Mouse (Mus musculus) inflammation-experienced regulatory T-cells, adult 6 months (primary cell): ENCODE data around the gene Nol7. TPM values are rescaled to one million over a fixed set of nuclear protein-coding genes. Genes with fewer than 3 reads are reported as not detected.
A peak's percentile ranks its signal among the peaks of the same experiment; 100 is the strongest.

ENCODE experiments used
- ATAC-seq: one replicate; pipeline ENCODE4 v1.8.0; 2017
- polyA plus RNA-seq, 3 experiments: library from polyadenylated mRNA; unstranded; fragments of 100-300 nt; shearing (Covaris generic); gene quantifications; one replicate each; pipeline ENCODE4 v1.2.1; 2017

Nol7 gene
- 100 to 1,000 TPM; 161 to 171 (median 171) TPM for polyA plus RNA-seq

GRCm38 (mm10) chr13:43398297-43399080 lies at the start of gene Nol7:
TSS of gene Nol7 (plus strand) at chr13:43398390.
- ATAC-seq = peak; percentile 95

GRCm38 (mm10) chr13:43349376-43349775 lies 48.8 kb upstream of the Nol7 start:
- ATAC-seq = no peak

- ATAC-seq = no peak
These were observed 47.6 kb upstream of the Nol7 start for GRCm38 (mm10) chr13:43350489-43351169.

- ATAC-seq = no peak
These were observed 44.8 kb upstream of the Nol7 start for GRCm38 (mm10) chr13:43353356-43353755.

- no peak for ATAC-seq
These were observed 43.8 kb upstream of the Nol7 start for GRCm38 (mm10) chr13:43354362-43354761.

GRCm38 (mm10) chr13:43356346-43357125 lies 41.7 kb upstream of the Nol7 start:
- no peak for ATAC-seq

- ATAC-seq = no peak
These were observed 37.7 kb upstream of the Nol7 start for GRCm38 (mm10) chr13:43360534-43360933.

GRCm38 (mm10) chr13:43362353-43362752 lies 35.8 kb upstream of the Nol7 start:
- ATAC-seq = no peak

- ATAC-seq = peak; percentile 93
These were observed 33.0 kb upstream of the Nol7 start, which contains the start of gene Sirt5 for GRCm38 (mm10) chr13:43364985-43365824. TSS of gene Sirt5 (plus strand) at chr13:43365496.

- ATAC-seq = no peak
These were observed 32.4 kb upstream of the Nol7 start for GRCm38 (mm10) chr13:43365825-43366184.

GRCm38 (mm10) chr13:43370063-43370462 lies 28.1 kb upstream of the Nol7 start:
- ATAC-seq = no peak

GRCm38 (mm10) chr13:43372892-43373291 lies 25.3 kb upstream of the Nol7 start:
- ATAC-seq = no peak

GRCm38 (mm10) chr13:43374205-43374604 lies 24.0 kb upstream of the Nol7 start:
- ATAC-seq = no peak

- ATAC-seq = no peak
These were observed 23.2 kb upstream of the Nol7 start for GRCm38 (mm10) chr13:43374918-43375432.

GRCm38 (mm10) chr13:43379989-43380388 lies 18.2 kb upstream of the Nol7 start:
- ATAC-seq = no peak

- no peak for ATAC-seq
These were observed 12.9 kb upstream of the Nol7 start for GRCm38 (mm10) chr13:43385321-43385720.

- no peak for ATAC-seq
These were observed 392 bp upstream of the Nol7 start for GRCm38 (mm10) chr13:43397700-43398296.

- ATAC-seq = no peak
These were observed 1.4 kb downstream of the Nol7 start for GRCm38 (mm10) chr13:43399576-43399975.

GRCm38 (mm10) chr13:43412311-43412710 lies 14.1 kb downstream of the Nol7 start:
- no peak for ATAC-seq

GRCm38 (mm10) chr13:43413611-43414010 lies 15.4 kb downstream of the Nol7 start:
- ATAC-seq = no peak

- peak; percentile 52 for ATAC-seq
These were observed 17.1 kb downstream of the Nol7 start for GRCm38 (mm10) chr13:43415249-43415648.

- no peak for ATAC-seq
These were observed 30.2 kb downstream of the Nol7 start for GRCm38 (mm10) chr13:43428436-43428835.
